Mouse (Mus musculus): Measurements from ENCODE around the gene Cfap73.

DNA sequence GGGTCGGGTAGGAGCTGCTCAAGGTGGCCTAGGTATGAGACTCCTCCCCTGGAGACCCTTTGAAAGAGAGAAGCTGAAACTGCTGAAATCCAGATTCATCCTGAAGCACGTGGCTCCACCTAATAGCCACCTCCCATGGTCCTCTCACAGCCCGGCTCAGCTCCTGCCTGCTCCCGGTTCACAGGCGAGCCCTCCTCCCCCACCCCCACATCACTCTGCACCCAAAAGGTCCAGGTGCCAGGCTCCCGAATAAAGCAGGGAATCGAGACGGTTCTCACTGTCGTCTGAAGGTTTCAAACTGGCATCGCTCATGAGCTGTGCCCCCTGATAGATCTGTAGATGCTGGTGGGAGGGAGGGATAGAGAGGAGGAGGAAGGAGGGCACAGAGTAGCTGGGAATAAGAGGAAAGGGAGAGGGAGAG, 28.8 kb downstream of the Cfap73 start:
- no peak for TF ChIP-seq CTCF (IDR thresholded peaks at IDR 0.05; ENCODE audit: low read depth)
- TF ChIP-seq EP300 (IDR thresholded peaks at IDR 0.05; ENCODE audit: low read depth) = no peak

Measured in liver, embryonic 14.5 days (tissue).